Mouse (Mus musculus): ENCODE measurements at regions not wholly inside any gene's neighbourhood (a gene's known extent, or its start where the extent isn't known, plus 50 kb on each side); places are given as distances from the start of the nearest gene placed in this dataset.
"Not testable (repeated sequence)": the region's sequence is repeated elsewhere in the genome, so short reads cannot be mapped to it uniquely, and the experiment has no call there.

DNA sequence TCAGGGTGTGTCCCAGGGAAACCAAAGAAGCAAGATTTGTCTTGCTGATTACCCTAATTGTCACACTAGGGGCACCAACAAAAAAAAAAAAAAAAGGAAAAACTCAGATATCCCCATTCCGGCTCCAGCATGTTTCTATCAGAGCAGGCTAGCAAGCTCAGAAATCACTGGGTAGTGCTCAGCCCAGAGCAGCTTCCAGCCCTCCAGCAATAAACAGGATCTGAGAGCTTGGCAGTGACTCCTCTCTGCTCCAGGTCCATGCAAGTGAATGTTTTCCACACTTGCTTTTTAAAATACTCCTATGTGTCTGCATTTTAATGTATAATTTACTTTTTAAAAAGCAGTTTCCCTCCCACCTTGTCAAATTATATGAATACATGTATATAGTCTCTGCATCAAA, 290.8 kb downstream of the Car8 start:
- DNase-seq (ENCODE audit: low spot score in 2 of 2): no peak

DNA sequence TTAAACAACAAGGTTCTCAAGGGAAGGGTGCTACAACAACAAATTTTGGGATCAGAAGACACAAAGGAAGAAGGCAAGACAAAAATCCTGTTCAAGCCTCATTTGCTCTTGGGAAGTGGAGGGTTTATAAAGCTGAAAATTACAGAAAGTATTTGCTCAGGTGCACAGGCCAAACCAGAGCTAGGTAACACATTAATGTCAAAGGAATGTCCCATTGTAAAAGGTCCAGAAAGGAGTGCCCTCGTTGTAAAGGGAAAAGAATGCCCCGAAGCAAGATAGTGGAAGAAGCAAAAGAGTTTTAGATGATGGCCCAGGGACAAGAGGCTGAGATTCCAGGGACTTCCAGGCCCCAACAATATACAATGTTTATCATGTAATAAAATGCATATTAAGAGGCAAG, 317.3 kb downstream of the Car8 start:
- DNase-seq (ENCODE audit: low spot score in 2 of 2): no peak

DNA sequence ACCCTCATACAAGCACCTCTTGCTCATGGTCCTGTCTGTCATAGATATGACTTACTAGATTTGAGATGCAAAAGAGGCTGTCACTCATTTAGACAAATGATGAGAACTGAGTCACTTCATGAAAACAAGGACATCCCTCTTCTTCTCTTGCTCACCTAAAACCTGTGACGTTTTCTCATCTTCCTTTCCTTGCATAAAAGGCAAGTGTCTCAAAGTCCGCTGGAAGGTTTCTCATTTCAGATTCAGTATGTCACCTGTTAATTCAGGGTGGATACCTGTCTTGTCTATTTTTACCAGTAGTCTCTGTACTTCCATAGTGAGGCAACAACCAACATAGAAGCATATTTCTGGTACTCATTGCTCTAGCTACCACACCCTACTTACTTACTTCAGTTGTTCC, 325.6 kb downstream of the Car8 start:
- DNase-seq (ENCODE audit: low spot score in 2 of 2): no peak

DNA sequence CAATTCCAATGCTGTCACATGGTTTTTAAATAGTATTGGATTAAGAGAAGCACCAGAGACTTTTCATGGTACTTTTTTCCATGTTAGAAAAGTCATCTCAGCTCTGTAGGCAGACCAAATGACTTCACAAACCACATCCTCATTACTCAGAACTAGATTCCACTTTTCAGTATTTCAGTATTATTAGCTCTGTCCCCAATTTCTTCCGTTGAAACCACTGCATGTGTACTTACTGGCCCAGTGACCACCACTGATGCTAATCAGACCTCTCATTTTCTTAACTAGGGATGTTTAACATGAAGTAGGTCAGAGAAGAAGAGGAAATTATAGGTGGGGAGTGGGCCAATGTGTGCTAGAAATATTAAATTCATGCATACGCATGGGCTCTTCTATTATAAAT, 326.2 kb downstream of the Car8 start:
- no peak for DNase-seq (ENCODE audit: low spot score in 2 of 2)

DNA sequence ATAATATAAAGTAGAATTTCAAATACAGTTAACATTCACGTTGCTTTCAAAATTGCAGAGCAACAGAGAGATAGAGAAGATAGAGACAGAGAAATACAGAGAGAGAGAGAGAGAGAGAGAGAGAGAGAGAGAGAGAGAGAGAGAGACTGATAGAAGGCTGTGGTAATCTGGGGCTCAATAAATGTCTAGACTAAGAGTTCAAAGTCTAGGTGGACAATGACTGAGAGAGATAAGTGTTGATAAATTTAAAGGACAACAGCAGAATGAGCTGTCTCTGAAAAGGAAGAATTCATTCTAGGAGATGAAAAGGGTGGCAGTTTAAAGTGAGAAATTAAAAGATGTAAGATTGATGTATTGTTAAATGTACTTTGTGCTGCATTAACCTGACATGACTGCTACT, 335.7 kb downstream of the Car8 start:
- DNase-seq (ENCODE audit: low spot score in 2 of 2): no peak

DNA sequence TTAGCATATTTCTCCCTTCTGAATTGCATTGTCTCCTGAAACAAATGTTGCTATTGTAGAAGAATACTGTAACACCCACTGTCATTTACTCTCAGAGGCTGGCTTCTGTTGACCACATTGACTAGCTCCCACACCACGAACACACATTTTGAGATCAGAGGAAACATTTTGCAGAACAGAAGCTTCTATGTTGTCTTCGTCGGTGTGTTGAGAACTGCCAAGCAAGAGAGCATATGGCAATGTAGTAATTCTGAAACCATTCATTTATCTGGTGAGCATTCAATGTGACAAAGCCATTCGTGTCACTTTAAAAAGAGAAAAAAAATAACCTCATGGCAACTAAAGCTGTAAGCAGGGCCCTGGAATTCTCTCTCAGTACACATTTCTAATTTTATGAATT, 343.9 kb downstream of the Car8 start:
- peak in 1 of 2 experiments; percentile 54 for DNase-seq (ENCODE audit: low spot score in 2 of 2)

DNA sequence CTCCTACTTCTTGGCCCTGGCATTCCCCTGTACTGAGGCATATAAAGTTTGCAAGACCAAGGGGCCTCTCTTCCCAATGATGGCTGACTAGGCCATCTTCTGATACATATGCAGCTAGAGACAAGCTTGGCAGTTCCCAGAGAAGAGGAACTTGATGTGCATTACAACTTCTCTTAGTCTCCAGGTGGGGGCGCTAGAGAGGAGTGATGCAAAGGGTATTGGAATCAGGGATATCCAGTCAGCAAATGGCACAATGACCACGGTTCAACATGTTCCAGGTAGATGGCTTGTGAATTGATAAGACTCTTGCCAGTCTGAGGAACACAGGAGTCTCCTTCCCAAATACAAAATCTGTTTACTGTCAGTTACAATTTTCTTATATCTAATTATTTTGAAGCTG, 347.7 kb downstream of the Car8 start:
- DNase-seq (ENCODE audit: low spot score in 2 of 2): no peak

DNA sequence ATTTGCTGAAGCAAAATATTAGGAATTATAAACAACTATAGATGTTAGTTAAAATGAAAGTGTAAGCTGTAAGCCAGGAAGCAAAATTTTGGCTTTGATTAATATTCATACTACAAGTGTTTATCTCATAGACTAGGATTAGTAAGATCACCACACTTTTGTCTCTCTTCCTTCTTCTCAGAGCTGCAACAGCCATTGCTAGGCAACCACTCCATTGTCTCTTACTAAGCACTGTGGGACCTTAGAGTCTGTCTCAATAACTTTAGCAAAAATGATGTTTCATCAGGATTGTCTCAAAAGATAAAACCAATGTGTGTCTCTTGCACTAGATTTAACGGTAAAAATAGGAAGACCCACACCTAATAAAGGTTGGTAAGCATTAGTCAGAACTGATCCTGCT, 384.3 kb downstream of the Car8 start:
- DNase-seq (ENCODE audit: low spot score in 2 of 2): no peak

DNA sequence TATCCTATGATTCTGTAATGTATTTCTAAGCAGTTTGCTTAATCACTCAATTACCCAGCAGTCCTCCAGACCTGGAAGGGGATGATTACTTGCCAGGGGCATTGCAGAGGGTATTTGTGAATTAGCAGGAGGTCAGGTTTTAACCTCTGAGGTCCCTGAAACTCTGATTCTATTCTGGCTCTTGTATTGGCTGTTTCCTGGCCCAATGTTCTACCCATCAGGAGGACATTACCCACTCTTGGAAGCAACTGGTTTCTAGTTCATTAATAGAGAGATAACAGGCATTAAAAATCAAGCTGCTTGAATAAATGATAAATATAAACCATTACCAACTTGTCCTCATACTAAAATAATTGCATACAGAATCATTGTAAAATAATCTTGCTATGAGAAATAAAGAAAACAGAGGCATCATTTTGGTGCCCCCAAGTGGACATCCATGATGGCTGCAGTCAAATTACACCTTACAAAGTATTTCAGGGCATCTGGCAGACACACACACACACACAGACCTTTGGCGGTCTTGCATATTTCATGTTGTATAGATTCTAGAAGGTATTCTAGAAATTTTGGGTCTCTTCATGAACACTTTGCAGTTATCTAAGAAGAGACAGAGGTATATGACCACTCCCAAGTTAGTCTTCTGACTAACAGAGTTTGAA, 385.6 kb downstream of the Car8 start:
- peak; percentile 24 to 67 for DNase-seq (ENCODE audit: low spot score in 2 of 2)

DNA sequence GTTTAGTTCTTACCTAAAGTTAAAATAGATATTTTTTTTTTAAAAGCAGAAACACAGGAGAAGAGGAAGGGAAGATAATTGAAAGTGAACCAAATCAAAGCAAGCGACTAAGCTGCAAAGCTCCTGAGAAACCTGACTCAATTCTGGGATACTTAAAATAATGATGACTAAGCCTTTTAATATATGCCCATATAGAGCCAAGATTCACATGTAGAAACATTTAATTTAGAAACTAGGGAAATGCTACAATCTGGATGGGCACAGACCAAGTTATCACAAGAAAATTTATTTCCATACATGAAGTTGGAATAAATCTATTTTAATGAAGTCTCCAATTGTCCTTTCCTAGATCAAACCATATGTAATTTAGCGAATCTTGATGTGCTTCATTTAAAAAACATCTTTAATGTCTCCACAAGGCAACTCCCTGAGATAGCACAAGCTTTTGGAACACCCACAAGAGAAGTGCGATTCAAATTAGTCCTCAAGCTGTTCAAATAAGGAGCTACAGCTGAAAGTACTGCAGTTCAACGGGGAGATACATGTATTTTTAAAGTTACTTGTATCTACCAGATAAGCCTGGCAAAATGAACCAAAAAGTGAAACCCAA, 386.7 kb downstream of the Car8 start:
- DNase-seq (ENCODE audit: low spot score in 2 of 2): peak in 1 of 2 experiments; percentile 48

DNA sequence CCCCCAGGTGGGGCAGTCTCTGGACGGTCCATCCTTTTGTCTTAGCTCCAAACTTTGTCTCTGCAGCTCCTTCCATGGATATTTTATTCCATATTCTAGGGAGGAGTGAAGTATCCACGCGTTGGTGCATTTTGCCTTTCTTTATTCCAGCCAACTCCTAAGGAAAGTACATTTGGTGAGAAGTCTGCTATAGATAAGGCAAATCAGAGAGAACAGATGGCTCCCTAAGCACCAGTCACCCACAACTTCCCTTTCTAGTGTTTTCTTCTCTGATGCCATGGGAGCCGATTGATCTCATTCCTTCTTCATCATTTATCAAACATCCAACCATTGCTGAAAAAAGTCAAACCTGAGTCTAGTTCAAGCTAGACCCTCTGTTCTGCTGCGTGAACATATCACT, 391.4 kb downstream of the Car8 start:
- no peak for DNase-seq (ENCODE audit: low spot score in 2 of 2)

DNA sequence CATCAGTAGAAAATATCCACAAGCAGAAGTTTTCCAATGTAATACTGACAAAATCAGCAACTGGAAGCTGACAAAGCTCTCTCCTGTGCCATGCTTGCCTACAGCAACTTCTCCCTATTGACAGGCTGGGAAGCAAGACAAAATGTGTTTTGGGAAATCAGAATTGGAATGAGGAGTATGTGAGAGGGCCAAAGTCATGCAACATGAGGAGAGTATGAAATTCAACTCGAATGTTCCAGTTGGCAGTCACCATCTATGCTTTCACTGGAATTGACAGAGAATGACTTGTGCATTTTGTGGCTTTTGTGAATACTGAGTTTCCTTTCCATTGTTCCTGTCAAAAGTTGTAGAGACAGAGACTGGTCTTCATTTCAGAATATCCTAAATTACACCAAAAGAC, 409.7 kb downstream of the Car8 start:
- peak in 1 of 2 experiments; percentile 38 for DNase-seq (ENCODE audit: low spot score in 2 of 2)

DNA sequence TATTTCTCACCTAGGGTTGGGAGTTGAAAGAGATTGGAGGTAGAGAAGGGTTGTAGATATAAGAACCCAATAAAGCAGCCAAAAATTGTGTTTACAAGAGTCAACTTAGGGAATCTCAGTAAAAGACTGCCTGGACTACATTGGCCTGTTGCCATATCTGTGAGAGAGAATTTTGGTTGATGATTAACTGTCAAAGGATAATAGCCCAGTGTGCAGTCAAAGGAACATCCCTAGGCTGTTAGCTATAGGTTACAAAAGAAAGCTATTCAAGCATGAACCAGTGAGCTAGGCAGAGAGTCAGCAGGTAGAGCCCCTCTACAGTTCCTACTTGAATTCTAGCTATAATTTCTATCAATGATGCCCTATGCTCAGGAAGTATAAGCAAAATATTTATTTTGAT, 419.0 kb downstream of the Car8 start:
- no peak for DNase-seq (ENCODE audit: low spot score in 2 of 2)

DNA sequence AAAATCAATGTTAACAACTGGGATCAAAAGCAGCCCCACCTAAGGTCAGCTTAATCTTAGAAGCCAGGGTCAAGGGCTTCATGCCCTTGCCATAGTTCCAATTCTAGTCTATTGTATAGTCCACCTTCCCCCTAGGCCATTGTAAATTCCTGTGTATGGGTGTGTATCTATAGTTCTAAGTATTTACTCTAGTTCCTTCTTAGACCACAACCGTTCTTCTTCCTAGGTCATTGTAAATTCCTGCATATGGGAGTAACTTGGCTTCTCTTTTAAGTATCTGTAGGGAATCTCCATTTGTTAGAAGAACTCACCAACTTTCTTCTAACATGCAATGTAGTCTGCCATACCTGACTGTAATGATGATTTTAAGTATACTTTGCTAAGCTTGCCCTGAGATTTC, 461.1 kb downstream of the Car8 start:
- not testable (repeated sequence) for DNase-seq (ENCODE audit: low spot score in 2 of 2)

DNA sequence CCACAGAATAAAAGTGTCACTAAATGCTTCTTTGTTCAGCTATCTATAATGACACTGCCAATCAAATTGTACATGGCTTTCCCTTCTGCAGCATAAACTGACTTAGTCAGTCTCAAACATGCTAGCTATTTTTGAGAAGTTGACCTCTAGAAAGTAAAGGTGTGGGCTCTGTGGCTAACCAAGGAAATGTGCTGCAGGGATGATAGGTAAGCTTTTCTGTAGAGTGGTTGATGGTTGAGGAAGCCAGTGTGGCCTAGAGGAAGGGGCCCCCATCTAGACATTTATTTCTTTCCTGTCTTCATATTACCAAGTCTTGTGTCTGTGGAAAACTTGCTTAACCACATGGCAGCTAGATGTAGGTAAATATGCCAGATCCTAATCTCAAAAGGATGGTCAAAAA, 483.4 kb downstream of the Car8 start:
- no peak for DNase-seq (ENCODE audit: low spot score in 2 of 2)

DNA sequence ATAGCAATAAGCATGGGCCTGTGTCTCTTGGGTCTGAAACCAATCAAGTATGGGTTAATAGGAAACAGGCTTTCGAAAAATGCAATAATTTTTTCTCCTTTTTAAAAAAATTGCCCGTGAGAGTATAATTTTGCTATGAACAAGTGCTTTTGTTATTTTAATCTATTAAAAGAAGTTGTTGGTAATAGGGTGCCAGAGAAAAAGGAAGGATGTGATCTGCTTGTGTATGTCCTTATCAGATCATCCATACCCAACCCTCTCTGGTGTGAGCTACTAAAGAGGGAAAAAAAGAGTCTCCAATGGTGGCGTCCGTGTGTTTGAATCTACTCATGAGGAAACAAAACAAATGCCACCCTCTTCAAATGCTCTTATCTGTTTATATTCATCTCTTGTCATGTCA, 484.9 kb downstream of the Car8 start:
- no peak for DNase-seq (ENCODE audit: low spot score in 2 of 2)

DNA sequence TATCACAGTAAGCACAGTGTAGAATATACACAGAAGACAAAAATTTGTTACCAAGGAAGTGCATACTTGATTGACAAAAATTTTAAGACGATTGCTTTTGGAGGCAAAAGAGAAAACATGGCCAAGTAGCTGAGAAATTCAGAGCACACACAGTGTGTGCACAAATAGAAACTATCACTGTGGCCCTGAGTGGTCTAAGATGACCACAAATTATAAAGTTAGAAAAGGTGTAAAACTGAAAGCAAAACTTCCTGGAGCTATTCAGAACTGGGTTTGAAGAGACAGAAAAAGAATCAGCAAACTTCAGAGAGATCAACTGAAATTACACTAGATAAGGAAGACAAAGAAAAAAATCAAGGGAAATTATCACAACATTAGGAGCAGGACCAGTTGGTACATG, 487.6 kb downstream of the Car8 start:
- DNase-seq (ENCODE audit: low spot score in 2 of 2): no peak

DNA sequence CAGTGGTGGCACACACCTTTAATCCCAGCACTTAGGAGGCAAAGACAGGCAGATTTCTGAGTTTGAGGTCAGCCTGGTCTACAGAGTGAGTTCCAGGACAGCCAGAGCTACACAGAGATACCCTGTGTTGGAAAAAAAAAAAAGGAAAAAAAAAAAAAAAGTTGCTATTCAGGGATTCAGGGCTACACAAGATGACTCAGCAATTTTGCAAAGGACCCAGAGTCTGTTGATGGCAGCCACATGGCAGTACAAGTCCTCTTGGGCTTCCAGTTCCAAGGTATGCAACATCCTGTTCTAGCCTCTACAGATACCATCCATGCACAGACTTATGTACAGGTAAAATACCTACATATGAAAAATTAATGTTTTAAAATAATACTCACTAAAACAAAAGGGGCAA, 515.9 kb downstream of the Car8 start:
- no peak for DNase-seq (ENCODE audit: low spot score in 2 of 2)

DNA sequence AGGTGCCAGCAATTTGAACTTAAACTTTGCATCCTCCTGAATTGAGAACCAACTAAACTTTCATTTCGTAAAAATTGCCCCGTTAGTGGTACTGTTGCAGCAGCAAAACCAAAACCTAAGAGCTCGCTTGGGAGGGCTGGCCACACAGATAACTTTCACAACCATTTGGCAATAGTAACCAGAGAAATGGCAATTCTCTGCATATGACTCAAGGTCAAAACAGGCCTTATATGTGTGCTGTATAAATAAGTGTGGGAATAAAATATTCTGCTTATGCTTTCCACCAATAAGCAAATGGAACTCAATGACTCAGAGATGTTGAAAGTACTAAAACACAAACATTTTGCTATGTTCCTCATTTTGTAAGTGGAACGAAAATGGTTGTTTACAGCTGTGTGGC, 550.3 kb downstream of the Car8 start:
- no peak for DNase-seq (ENCODE audit: low spot score in 2 of 2)

DNA sequence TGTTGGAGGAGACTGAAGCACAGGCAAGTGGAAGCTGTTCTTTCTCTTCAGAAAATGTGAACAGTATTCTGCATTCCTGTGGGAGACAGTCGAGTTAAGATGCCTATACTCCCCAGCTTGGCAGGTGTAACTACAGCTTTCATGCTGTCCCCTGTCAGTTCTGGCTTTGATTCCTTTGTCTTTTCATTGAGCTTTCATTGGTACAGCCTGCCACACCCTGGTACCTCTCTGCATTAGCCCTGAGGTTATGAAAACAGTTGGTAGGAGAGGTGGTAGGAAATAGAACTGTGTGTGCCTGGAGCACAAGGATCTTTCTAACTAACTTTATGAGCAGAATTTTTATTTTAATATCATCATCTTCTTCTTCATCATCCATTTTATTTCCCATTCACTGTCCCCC, 551.6 kb downstream of the Car8 start:
- DNase-seq (ENCODE audit: low spot score in 2 of 2): no peak

DNA sequence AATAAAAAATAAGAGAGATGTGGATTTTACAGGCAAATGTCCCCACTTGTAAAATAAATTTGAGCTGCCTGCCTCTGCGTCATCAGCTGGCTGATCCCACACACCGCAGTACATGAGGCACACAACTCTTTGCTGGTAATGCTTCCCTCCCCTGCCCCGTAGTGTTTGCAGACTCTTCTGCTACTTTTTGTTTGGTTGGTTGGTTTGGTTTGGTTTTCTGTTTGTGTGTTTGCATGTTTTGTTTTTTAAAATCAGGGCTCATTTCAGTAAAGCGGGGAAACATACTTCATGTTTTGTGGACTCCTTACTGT, 568.1 kb downstream of the Car8 start:
- no peak for DNase-seq (ENCODE audit: low spot score in 2 of 2)

DNA sequence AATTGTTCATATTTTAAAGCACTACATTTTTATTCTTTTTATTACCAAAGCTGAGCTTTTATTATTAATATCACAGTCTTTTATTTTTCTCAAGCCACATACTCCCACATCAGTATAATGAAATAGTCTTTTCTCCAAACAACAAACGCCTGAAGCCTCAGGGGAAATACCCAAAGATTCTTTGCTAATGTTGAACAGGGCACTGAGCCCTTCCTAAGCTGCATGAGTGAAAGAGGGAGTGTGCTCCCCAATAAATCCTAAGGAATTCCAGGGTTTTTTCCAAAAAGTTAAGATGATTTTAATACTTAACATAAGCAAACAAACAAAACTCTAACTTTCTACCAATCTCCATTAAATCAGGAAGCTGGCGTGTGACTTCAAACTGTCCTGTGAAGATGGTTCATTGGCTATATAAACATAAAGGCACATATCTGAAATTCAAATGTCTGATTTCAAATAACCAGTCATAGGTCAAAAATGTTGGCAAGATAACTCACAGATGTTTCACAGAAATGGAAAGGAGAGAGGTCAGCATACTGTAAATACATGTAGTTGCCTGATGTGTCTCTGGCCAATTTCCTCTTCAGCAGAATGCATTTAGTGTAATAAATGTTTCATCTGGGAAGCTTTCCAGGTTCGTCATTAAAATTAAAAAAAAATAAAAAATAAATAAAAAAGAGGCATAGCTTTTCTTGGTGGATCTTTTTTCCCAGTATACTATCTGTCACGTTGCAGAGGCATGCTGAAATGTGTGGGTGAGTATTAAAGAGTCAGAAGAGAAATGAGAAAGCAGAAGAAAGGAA, 568.6 kb downstream of the Car8 start:
- no peak for DNase-seq (ENCODE audit: low spot score in 2 of 2)

All from layer of hippocampus, postnatal 14 days (tissue).